Mouse (Mus musculus) neural tube, embryonic 12.5 days (tissue): Measurements from ENCODE around the gene Dtd1. TPM values are rescaled to one million over a fixed set of nuclear protein-coding genes. Genes with fewer than 3 reads are reported as not detected.

ENCODE experiments used
- ATAC-seq: fragments of 200-750 bp; cut with Nextera tagmentation; 2 replicates; pipeline ENCODE4 v1.8.0; 2017; ENCODE audit warnings: low read depth, mild to moderate bottlenecking, moderate TSS enrichment, moderate library complexity; ENCODE audit not compliant: low FRiP score
- H3K27ac ChIP-seq: fragments of 300-500 bp; sonication (generic); 2 replicates; pipeline ENCODE4 v1.5.1; 2016
- H3K27me3 ChIP-seq: fragments of 300-500 bp; sonication (generic); replicated peaks from 2 replicates; pipeline ENCODE4 v1.6.1; 2016; ENCODE audit warnings: mild to moderate bottlenecking
- H3K36me3 ChIP-seq: fragments of 300-500 bp; sonication (generic); 2 replicates; pipeline ENCODE4 v1.6.1; 2016; ENCODE audit warnings: mild to moderate bottlenecking
- H3K4me1 ChIP-seq: fragments of 300-500 bp; sonication (generic); 2 replicates; pipeline ENCODE4 v1.6.1; 2016
- H3K4me2 ChIP-seq: fragments of 300-500 bp; sonication (generic); replicated peaks from 2 replicates; pipeline ENCODE4 v1.6.1; 2016; ENCODE audit warnings: mild to moderate bottlenecking
- H3K4me3 ChIP-seq: fragments of 300-500 bp; sonication (generic); 2 replicates; pipeline ENCODE4 v1.5.1; 2016
- H3K9ac ChIP-seq: fragments of 300-500 bp; sonication (generic); 2 replicates; pipeline ENCODE4 v1.6.1; 2016; ENCODE audit warnings: mild to moderate bottlenecking
- H3K9me3 ChIP-seq: fragments of 300-500 bp; sonication (generic); 2 replicates; pipeline ENCODE4 v1.6.1; 2016; ENCODE audit warnings: mild to moderate bottlenecking
- WGBS: fragments of 180-500 bp; shearing (Covaris S2); methylation state at CpG from one replicate; pipeline ENCODE4 v1.1.7; 2016; 5-methylcytosine and 5-hydroxymethylcytosine counted together
- microRNA-seq: library from miRNA; unstranded; fragments of <30 nt; microRNA quantifications from one replicate; pipeline ENCODE4, GENCODE M21; 2017
- polyA plus RNA-seq: library from polyadenylated mRNA; unstranded; fragments of >200 nt; fragmentation: Nextera tagmentation; extraction: Ambion mirVana; gene quantifications from 2 replicates; pipeline ENCODE4 v1.2.1, GENCODE M21; 2016

The Dtd1 gene
- polyA plus RNA-seq, 1 experiment from 2014 or later, result 42.7 TPM

- 70% methylated on average over 5 of the region's 5 CpGs for WGBS
- no peak for ATAC-seq
- no peak overlapping the region for H3K27ac ChIP-seq
Observed at GRCm38 (mm10) chr2:144780731-144781130, 181.0 kb downstream of the Dtd1 start.

GRCm38 (mm10) chr2:144781871-144782270 lies 182.2 kb downstream of the Dtd1 start:
- no peaks in the 10 kb centered on the region for H3K4me1 ChIP-seq
- ATAC-seq, result no peak

More at GRCm38 (mm10) chr2:144780731-144781130, 181.0 kb downstream of the Dtd1 start:
- Histone ChIP-seq H3K4me1 (no peaks in the 10 kb centered on the region), H3K4me2 (no peak overlapping the region), H3K9ac (no peak overlapping the region), H3K4me3 (no peak overlapping the region), H3K9me3 (no peaks in the 10 kb centered on the region), H3K27me3 (no peaks in the 10 kb centered on the region), H3K36me3 (no peaks in the 10 kb centered on the region)

GRCm38 (mm10) chr2:144782481-144782880 lies 182.8 kb downstream of the Dtd1 start:
- Histone ChIP-seq H3K27ac (no peak overlapping the region), H3K4me2 (no peak overlapping the region), H3K4me3 (no peak overlapping the region), H3K4me1 (no peaks in the 10 kb centered on the region), H3K27me3 (no peaks in the 10 kb centered on the region), H3K36me3 (no peaks in the 10 kb centered on the region), H3K9ac (no peak overlapping the region), H3K9me3 (no peaks in the 10 kb centered on the region)
- WGBS, result 73% methylated on average over 4 of the region's 4 CpGs
- ATAC-seq, result no peak

More at GRCm38 (mm10) chr2:144781871-144782270, 182.2 kb downstream of the Dtd1 start:
- no peak overlapping the region for H3K4me3 ChIP-seq
- H3K36me3 ChIP-seq, result no peaks in the 10 kb centered on the region
- no peaks in the 10 kb centered on the region for H3K27me3 ChIP-seq
- no peaks in the 10 kb centered on the region for H3K9me3 ChIP-seq
- no peak overlapping the region for H3K27ac ChIP-seq
- no peak overlapping the region for H3K4me2 ChIP-seq
- no peak overlapping the region for H3K9ac ChIP-seq
- WGBS, result 68% methylated on average over 3 of the region's 3 CpGs

- no peak overlapping the region for H3K9ac ChIP-seq
- H3K4me3 ChIP-seq, result no peak overlapping the region
- H3K4me1 ChIP-seq, result no peaks in the 10 kb centered on the region
- no peaks in the 10 kb centered on the region for H3K36me3 ChIP-seq
- no peak for ATAC-seq
- no peaks in the 10 kb centered on the region for H3K9me3 ChIP-seq
- H3K27me3 ChIP-seq, result no peaks in the 10 kb centered on the region
- no peak overlapping the region for H3K4me2 ChIP-seq
- no peak overlapping the region for H3K27ac ChIP-seq
- 94% methylated on average over 1 of the region's 1 CpGs for WGBS
Observed at GRCm38 (mm10) chr2:144783190-144783589, 183.5 kb downstream of the Dtd1 start.

- no peaks in the 10 kb centered on the region for H3K9me3 ChIP-seq
- H3K36me3 ChIP-seq, result no peaks in the 10 kb centered on the region
- H3K27me3 ChIP-seq, result no peaks in the 10 kb centered on the region
- H3K4me3 ChIP-seq, result no peak overlapping the region
- H3K4me1 ChIP-seq, result no peaks in the 10 kb centered on the region
- H3K4me2 ChIP-seq, result no peak overlapping the region
- ATAC-seq, result no peak
- WGBS, result 91% methylated on average over 6 of the region's 6 CpGs
- no peak overlapping the region for H3K9ac ChIP-seq
- H3K27ac ChIP-seq, result no peak overlapping the region
Observed at GRCm38 (mm10) chr2:144783831-144784230, 184.1 kb downstream of the Dtd1 start.

- WGBS, result 64% methylated on average over 14 of the region's 14 CpGs
- Histone ChIP-seq H3K9me3 (no peaks in the 10 kb centered on the region), H3K27ac (no peak overlapping the region), H3K4me2 (no peak overlapping the region), H3K4me1 (no peaks in the 10 kb centered on the region), H3K4me3 (no peak overlapping the region), H3K9ac (no peak overlapping the region), H3K27me3 (no peaks in the 10 kb centered on the region), H3K36me3 (no peaks in the 10 kb centered on the region)
- ATAC-seq, result no peak
Observed at GRCm38 (mm10) chr2:144791671-144792294, 192.1 kb downstream of the Dtd1 start.

GRCm38 (mm10) chr2:144797515-144797914 lies 197.8 kb downstream of the Dtd1 start:
- 78% methylated on average over 8 of the region's 8 CpGs for WGBS
- Histone ChIP-seq H3K4me3 (no peak overlapping the region), H3K27me3 (no peaks in the 10 kb centered on the region), H3K9ac (no peak overlapping the region), H3K4me2 (no peak overlapping the region), H3K27ac (no peak overlapping the region), H3K9me3 (no peaks in the 10 kb centered on the region), H3K4me1 (no peaks in the 10 kb centered on the region), H3K36me3 (no peaks in the 10 kb centered on the region)
- no peak for ATAC-seq

- H3K36me3 ChIP-seq, result no peaks in the 10 kb centered on the region
- H3K4me1 ChIP-seq, result peaks cover 4% of the 10 kb centered on the region; the same call in 1 of the 2 replicates
- WGBS, result 54% methylated on average over 15 of the region's 15 CpGs
- no peaks in the 10 kb centered on the region for H3K27me3 ChIP-seq
- ATAC-seq, result 0 out of 2 replicates have a peak, but pooled peaks have one; percentile 17
- no peak overlapping the region for H3K9ac ChIP-seq
- H3K4me3 ChIP-seq, result no peak overlapping the region
- H3K9me3 ChIP-seq, result no peaks in the 10 kb centered on the region
- no peak overlapping the region for H3K27ac ChIP-seq
- no peak overlapping the region for H3K4me2 ChIP-seq
Observed at GRCm38 (mm10) chr2:144807766-144808754, 208.4 kb downstream of the Dtd1 start.

Small RNA genes within 50 kb of the gene (microRNA-seq; reads per million reads assigned to microRNA genes)
- gene Gm24823, result not detected

Other genes with a start within 250 kb of the Dtd1 start
- gene Kat14, start 230.9 kb upstream of the Dtd1 start, polyA plus RNA-seq, result 38.8 and 39.8 TPM in 2 replicates
- gene Pet117, start 230.9 kb upstream of the Dtd1 start, polyA plus RNA-seq, result 3.3 TPM in 1 of 2 replicates, not detected in the other
- 5.2 and 7.2 TPM in 2 replicates for gene Dzank1, start 72.5 kb upstream of the Dtd1 start, polyA plus RNA-seq
- gene Polr3f, start 72.2 kb upstream of the Dtd1 start, polyA plus RNA-seq, result 33.3 and 33.9 TPM in 2 replicates
- 53.9 and 58.0 TPM in 2 replicates for gene Rbbp9, start 49.0 kb upstream of the Dtd1 start, polyA plus RNA-seq
- gene Sec23b, start 43.7 kb upstream of the Dtd1 start, polyA plus RNA-seq, result 96.1 and 97.2 TPM in 2 replicates
- 46.4 and 51.2 TPM in 2 replicates for gene Smim26, start 5.8 kb upstream of the Dtd1 start, polyA plus RNA-seq
- not detected in 2 replicates for gene Scp2d1, start 223.8 kb downstream of the Dtd1 start, polyA plus RNA-seq